Mouse (Mus musculus): ENCODE data around the gene Entr1.
"Not testable (repeated sequence)": the region's sequence is repeated elsewhere in the genome, so short reads cannot be mapped to it uniquely, and the experiment has no call there.

Entr1 gene

GRCm38 (mm10) chr2:26391617-26392016, 2.5 kb upstream of the Entr1 start:
- intact Hi-C loops (cut with DNase I) = no loop called here

- intact Hi-C loops (cut with DNase I) = no loop called here
Measured at GRCm38 (mm10) chr2:26390954-26391353, 1.8 kb upstream of the Entr1 start.

DNA sequence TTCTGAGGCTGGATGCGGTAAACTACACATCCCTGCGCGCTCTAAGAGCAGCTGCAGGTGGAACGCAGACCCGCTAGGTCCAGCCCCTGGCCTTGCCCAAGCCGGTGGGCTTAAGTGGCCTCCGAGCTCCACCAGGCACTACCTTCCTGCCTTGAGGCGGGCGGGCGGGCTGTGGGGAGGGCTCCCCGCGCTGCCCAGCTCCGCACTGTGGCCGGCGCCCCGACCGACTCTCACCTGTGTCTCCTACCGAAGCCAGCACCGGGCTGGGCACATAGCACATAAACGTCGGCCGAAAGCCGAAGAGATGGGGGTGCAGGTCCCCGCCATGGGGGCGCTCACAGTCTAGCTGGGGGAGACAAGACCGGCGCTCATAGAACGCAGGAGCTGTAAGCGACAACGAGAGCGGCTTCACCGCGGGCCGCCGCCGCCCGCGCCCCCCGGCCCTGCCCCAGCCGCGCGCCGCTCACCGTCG, 398 bp downstream of the Entr1 start:
- intact Hi-C loops (cut with DNase I) = loop anchor here (5.0 kb wide), 1 partner anchor 36 kb away; the partner anchor contains the start of gene Dnlz

DNA sequence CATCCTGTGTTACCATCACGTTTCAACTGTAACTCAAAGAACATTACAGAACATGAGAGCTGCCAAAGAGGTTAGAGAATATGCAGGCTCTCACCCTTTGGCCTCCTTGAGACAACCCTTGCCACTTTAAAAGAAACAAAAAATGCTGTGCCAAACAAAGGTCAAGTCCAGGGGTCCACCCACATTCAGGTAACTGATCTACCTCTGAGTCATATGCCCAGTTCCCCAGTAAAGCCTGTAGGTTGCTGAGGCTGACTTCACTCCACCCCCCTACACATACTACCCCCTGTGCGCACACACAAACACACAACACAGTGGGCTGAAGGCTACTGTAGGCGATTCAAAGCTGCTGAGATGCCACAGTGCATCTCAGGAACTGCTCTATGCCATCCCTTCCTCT, 1.4 kb downstream of the Entr1 start:
- intact Hi-C loops (cut with DNase I) = loop anchor here (5.0 kb wide), 1 partner anchor 35 kb away; the partner anchor contains the start of gene Dnlz

- intact Hi-C loops (cut with DNase I) = not testable (repeated sequence)
Measured at GRCm38 (mm10) chr2:26380871-26381270, 8.2 kb downstream of the Entr1 start.

- intact Hi-C loops (cut with DNase I) = no loop called here
Measured at GRCm38 (mm10) chr2:26380131-26380771, 8.9 kb downstream of the Entr1 start, which contains the start of gene Snapc4. Gene Snapc4 (minus strand): TSS chr2:26380653.

DNA sequence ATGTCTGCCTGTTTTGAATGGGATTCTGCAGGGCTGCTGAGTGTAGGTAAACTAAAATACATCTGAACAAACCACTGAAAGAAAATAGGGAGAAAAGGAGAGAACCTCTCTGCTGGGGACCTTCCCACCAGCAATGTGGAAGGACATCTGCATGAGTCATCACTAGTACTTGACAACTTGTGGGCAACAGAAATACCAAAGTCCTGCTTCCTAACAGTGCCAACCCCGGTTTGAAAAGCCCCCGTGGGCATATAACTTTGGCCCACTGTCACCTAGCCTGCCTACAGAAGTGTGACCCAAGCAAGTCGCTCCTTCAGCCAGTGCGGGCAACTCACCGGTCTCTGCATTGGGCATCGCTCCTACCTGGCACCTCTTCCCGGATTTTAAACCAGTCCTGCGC, 16.7 kb downstream of the Entr1 start:
- intact Hi-C loops (cut with DNase I) = no loop called here

DNA sequence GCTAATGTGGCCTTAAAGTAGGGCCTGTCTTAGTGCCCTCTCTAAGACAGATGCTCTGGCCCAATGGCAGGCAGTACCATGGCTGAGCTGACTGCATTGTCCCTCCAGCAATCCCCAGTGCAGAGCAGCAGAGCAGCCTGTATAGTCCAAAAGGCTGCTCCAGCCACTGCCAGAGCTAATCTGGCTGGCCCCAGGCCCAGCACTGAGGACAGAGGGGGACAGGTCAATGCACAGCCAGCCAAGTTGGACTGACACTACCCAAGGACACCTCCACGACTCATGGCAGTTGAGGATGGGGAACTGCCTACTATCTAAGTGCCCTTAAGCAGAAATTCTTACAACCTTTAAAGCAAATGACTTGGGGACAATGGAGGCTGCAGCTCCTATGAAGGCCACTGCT, 20.5 kb downstream of the Entr1 start:
- intact Hi-C loops (cut with DNase I) = no loop called here

DNA sequence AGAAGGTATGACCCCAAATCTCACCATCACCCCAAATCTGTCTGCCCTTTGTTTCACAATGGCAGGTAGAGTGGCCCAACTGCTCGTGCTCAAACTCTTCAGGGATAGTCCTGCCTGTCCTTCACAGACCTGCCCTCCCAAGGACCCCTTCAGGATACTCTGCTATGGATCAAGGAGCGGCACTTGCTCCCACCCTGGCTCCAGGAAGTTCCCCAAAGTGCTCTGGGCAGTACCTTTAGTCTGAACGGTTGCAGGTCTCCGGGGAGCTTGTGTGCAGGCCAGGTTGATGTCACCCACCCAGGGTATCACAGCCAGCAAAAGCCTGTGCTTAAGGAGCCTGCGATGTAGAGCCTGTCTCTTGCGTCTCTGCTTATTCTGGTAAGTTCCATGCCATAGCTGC, 21.2 kb downstream of the Entr1 start:
- intact Hi-C loops (cut with DNase I) = no loop called here

- intact Hi-C loops (cut with DNase I) = no loop called here
Measured at GRCm38 (mm10) chr2:26364738-26365465, 24.2 kb downstream of the Entr1 start.

- intact Hi-C loops (cut with DNase I) = no loop called here
Measured at GRCm38 (mm10) chr2:26363481-26363880, 25.6 kb downstream of the Entr1 start.

- intact Hi-C loops (cut with DNase I) = no loop called here
Measured at GRCm38 (mm10) chr2:26362991-26363390, 26.1 kb downstream of the Entr1 start.

- intact Hi-C loops (cut with DNase I) = no loop called here
Measured at GRCm38 (mm10) chr2:26360772-26361171, 28.3 kb downstream of the Entr1 start, which contains the start of gene Card9. Gene Card9 (minus strand): TSS chr2:26360918.

DNA sequence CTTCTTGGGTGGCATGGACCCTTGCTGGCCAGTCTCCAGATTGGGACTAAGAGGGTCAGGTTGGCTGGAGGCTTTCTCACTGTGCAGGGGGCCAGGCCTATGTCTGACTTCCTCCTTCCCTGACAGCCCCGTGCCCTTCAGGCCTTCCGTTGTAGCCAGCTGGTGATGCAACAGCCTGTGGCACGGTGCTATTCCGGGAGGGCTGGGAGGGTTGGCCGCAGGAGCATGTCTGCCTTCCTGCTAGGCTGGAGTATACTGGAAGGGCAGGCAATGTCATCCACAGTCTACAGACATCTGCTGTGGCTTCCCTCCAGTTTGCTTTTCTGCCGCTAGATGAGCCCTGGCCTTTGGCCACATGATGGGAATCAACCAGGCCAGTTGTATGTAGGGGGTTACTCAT, 29.1 kb downstream of the Entr1 start:
- intact Hi-C loops (cut with DNase I) = loop anchor here (5.0 kb wide), 1 partner anchor 37 kb away; no protein-coding TSS in a partner anchor

DNA sequence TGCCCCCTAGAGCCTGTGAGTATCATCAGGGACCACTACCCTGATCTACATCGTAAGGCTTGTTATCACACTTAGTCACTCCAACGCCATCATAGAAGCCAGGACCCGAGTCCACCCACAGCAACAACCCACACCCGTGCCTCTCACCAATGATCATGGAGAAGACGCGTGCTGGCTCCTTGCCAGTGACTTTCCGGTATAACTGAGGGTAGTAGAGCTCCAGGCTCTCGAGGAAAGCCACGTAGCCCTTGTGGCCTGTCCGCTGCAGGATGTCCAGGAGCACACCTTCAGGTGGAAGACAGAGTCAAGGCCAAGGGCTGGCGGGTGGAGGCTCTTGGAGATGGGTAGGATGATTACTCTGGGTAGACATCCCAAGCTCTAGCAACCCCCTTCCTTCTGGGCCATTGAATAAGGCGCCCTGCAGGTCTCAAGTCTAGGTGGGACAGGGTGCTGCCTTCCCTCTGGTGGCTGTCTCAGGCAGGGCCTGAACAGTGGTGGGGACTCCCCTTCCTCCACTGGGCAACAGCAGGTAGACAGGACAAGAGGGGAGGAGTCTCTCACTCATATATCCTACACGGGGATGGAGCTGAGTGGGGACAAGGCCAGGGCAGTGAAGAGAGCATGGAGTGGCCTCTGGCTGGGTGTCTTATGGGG, 30.3 kb downstream of the Entr1 start:
- intact Hi-C loops (cut with DNase I) = loop anchor here (5.0 kb wide), 1 partner anchor 39 kb away; no protein-coding TSS in a partner anchor

GRCm38 (mm10) chr2:26357484-26357883, 31.6 kb downstream of the Entr1 start:
- intact Hi-C loops (cut with DNase I) = loop anchor here (5.0 kb wide), 1 partner anchor 40 kb away; no protein-coding TSS in a partner anchor

DNA sequence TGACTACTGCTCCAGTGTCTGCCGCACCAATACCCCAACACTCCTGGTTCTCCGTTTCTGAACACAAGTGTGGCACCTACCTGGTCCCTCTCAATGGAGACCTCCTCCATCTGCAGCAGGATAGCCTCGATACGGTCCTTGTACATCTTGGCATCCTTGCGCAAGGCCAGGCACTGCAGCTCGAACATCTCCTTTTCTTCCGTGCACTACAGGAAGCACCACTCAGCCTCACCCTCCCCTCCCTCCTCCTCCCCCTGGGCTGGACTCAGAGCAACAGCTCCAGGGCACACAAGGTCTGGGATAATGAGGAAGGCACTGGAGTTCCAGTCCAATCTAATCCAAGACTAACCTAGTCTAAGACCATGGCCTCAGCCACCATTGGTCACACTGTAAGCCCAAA, 32.4 kb downstream of the Entr1 start:
- intact Hi-C loops (cut with DNase I) = loop anchor here (5.0 kb wide), 1 partner anchor 41 kb away; no protein-coding TSS in a partner anchor

DNA sequence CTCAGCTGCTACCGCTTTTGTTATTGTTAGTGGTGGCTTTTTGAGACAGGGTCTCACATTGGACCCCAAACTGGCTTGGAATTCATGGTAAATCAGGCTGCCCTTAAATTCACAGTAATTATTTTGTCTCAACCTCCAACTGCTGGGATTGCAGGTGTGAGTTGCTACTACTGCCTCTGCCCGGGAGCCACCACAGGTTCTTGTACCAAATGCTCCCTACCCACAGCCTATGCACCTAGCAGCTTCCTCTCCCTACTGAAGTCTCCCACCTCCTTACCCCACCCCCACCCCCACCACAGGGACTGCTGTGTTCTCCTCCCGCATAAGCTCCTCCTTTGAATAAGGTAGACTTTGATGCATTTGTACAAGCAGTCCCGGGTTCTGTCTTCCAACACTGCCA, 32.9 kb downstream of the Entr1 start:
- intact Hi-C loops (cut with DNase I) = loop anchor here (5.0 kb wide), 1 partner anchor 41 kb away; no protein-coding TSS in a partner anchor

DNA sequence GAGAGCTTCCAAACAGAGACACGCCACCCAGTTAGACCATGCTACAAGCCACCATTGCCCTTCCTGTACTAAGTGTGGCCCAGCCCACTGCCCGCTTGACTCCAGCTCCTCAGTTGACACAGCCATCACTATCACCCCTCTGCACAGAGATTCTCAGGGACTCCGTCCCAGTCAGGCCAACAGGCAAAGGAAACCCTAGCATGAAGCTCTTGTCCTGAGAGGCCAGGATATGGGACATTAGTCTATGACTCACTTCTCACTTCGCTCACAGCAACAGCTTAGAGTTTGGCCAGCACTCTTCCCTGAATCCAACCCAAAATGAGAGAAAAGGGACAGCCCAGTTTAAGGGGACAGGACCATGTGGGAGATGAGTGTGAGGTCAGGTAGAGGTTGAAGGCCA, 34.7 kb downstream of the Entr1 start:
- intact Hi-C loops (cut with DNase I) = loop anchor here (5.0 kb wide), 2 partner anchors 33 to 37 kb away; partner anchors contain the start of genes Entr1, Gpsm1 and Pmpca

DNA sequence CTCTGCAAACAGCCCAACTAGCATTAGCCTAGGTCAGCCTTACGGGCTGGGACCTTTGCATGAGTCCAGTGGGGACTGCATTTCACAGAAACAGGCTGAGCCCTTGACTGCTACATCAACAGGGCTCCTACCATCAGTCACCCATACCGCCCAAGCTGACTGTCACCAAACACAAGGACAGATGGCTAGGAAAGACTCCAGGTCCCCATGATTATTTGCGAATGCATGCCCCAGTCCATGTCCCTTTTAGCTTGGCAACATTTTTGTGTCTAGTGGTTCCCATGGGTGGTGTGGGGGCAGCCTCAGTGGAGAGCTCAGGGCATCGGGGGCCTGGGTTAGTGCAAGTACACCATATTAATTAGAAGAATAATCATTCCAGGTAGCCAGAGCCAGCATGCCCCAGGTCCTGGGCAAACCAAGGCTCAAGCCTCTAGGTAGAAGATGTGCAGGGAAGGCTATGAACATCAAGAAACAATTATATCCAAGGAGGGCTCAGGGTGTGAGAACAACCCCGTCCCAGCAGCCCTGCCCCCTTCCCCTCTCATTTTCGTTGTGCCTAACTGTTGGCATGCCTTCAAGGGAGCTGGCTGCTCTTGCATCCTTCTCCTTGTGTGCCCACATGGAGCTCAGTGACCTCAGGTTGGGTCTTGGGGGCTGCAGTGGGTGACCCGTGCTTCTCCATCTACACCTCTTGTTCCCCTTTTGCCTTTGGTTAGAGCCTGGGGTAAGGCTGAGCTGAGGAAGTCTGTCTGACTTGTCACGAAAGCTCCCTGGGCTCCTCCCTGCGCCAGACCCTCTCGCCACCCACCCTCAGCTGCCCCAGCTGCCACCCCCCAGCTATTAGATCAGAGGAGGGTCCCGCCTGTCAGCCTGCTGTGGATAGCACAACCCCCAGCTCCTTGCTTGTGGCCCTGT, 35.8 kb downstream of the Entr1 start:
- intact Hi-C loops (cut with DNase I) = loop anchor here (5.0 kb wide), 2 partner anchors 34 to 36 kb away; partner anchors contain the start of genes Entr1, Gpsm1 and Pmpca

Measured in adrenal gland (tissue).